Comparison of ENCODE assay signal across 16 mouse cellular contexts in the genomic region with DNA sequence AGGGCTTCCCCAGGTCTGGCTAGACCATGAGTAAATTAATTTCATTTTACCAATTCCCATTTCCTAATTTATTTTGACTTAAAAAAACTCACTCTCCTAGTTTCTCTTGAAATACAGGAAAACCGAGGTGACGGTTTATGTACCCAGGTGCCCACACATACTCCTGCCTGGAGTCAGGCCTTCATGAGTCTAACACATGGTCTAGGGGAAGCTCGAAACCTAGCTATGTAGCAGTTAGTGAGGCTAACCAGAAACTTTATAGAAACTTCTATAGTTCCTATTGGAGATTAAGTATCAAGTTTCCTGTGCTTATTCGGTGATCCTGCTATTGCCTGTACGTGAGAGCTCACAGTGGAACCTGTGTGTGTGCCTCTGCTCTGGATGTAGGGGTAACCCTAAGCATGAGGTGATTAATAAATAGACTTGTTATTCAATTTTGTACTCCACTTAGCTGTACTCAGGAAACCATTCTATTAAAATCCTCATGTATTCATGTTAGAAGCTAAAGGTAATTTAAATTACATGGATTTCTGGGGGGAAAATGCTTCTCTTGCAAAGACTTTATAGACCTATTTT. TPM values are rescaled to one million over a fixed set of nuclear protein-coding genes. Genes with fewer than 3 reads are reported as not detected.
"Had no signal": no experiment of that assay in that cellular context is flagged by ENCODE, and none has a peak within 500 bp of the region (broad histone marks: within the 10 kb centered on the region; RNA-seq: fewer than 3 reads in every experiment).

No protein-coding gene starts in this region.

- H3K36me3 ChIP-seq: neural tube, embryonic 15.5 days; stomach, embryonic 15.5 days had no signal

- H3K4me2 ChIP-seq: neural tube, embryonic 15.5 days; stomach, embryonic 15.5 days had no signal

- H3K4me3 ChIP-seq: neural tube, embryonic 15.5 days; stomach, embryonic 15.5 days had no signal

- H3K27ac ChIP-seq: neural tube, embryonic 15.5 days; stomach, embryonic 15.5 days; stomach, postnatal 0 days had no signal

- DNase-seq: retina, postnatal 1 day; right cerebral cortex, adult 18-20 months; right cerebral cortex, postnatal 14 days; right cerebral cortex, postnatal 25 days; right cerebral cortex, postnatal 4 days; spleen, adult 18-20 months; thymus, adult 18-20 months; thymus, adult 2 months; thymus, postnatal 14 days; thymus, postnatal 25 days; thymus, postnatal 36 days; thymus, postnatal 4 days had no signal

- H3K9me3 ChIP-seq: neural tube, embryonic 15.5 days; stomach, embryonic 15.5 days had no signal

- H3K9ac ChIP-seq: neural tube, embryonic 15.5 days; stomach, embryonic 15.5 days had no signal

RNA-seq across cellular contexts. Expression of a gene that starts 5.3 kb away (rescaled TPM):
- total RNA-seq: neutrophil, adult 5-6 weeks had no signal
